Mouse (Mus musculus) kidney, adult 2 months (tissue): Measurements from ENCODE around the gene Chrm5. TPM values are rescaled to one million over a fixed set of nuclear protein-coding genes. Genes with fewer than 3 reads are reported as not detected.

ENCODE experiments used
- DNase-seq: peaks from one replicate; pipeline ENCODE4 v3.0.0; 2021
- H3K27ac ChIP-seq: fragments of 200-500 bp; 2 replicates; pipeline ENCODE4 v1.5.1; 2012; ENCODE audit warnings: low read depth, low read length, control low read depth, inconsistent platforms; ENCODE audit not compliant: insufficient read depth
- H3K27me3 ChIP-seq: fragments of 200-500 bp; replicated peaks from 2 replicates; pipeline ENCODE4 v1.6.1; 2012; ENCODE audit warnings: mild to moderate bottlenecking, moderate library complexity, low read length, inconsistent platforms; ENCODE audit not compliant: control insufficient read depth, insufficient read depth
- H3K36me3 ChIP-seq: fragments of 200-500 bp; 2 replicates; pipeline ENCODE4 v1.6.1; 2012; ENCODE audit warnings: mild to moderate bottlenecking, moderate library complexity, low read length, inconsistent platforms; ENCODE audit not compliant: control insufficient read depth, insufficient read depth
- H3K4me1 ChIP-seq: fragments of 200-500 bp; 2 replicates; pipeline ENCODE4 v1.6.1; 2011; ENCODE audit warnings: low read length; ENCODE audit not compliant: control insufficient read depth, insufficient read depth
- H3K4me3 ChIP-seq: fragments of 200-500 bp; 2 replicates; pipeline ENCODE4 v1.5.1; 2011; ENCODE audit warnings: mild to moderate bottlenecking, low read depth, low read length, control low read depth; ENCODE audit not compliant: insufficient read depth
- CTCF ChIP-seq: fragments of 200-500 bp; conservative IDR thresholded peaks from 2 replicates; pipeline ENCODE4 v1.5.1; 2011; ENCODE audit warnings: low read depth, mild to moderate bottlenecking, control low read depth, low read length, moderate library complexity, mixed read lengths; ENCODE audit not compliant: insufficient read depth, insufficient read length
- POLR2A ChIP-seq: fragments of 200-500 bp; IDR thresholded peaks from one replicate; pipeline ENCODE4 v1.6.1; 2011; ENCODE audit warnings: low read depth, low read length, control low read depth
- WGBS: fragments of 180-500 bp; shearing (Covaris S2); methylation state at CpG from one replicate; pipeline ENCODE4 v1.1.7; 2018; 5-methylcytosine and 5-hydroxymethylcytosine counted together
- polyA plus RNA-seq: library from polyadenylated mRNA; depleted of rRNA; stranded (reverse); fragments of >200 nt; gene quantifications from 2 replicates; pipeline ENCODE4 v1.2.3, GENCODE M21; 2012

Chrm5 gene
- polyA plus RNA-seq, 1 experiment = not detected

DNA sequence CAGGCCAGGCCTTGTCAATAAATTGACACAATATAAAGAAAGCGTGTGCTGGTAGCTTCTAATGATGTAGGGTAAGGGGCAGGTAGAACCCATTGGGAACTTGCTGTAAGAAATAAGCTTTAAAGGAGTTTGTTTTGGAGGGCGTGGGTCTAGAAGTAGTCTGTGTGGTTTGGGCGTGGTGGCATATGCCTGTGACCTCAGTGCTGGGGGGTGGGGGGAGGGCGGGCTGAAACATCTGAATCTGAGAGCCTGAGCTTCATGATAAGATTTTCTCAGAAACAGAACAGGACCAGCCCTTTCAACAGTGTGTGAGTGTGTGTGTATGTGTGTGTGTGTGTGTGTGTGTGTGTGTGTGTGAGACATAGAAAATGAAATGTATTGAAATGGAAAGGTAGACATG lies 29.6 kb upstream of the Chrm5 start:
- Histone ChIP-seq H3K27me3 (no peaks in the 10 kb centered on the region), H3K27ac (no peak overlapping the region), H3K4me1 (peaks cover 4% of the 10 kb centered on the region; the same call in 1 of the 2 replicates), H3K4me3 (no peak overlapping the region), H3K36me3 (no peaks in the 10 kb centered on the region; the same call in 1 of the 2 replicates)
- TF ChIP-seq CTCF (no peak), POLR2A (no peak)
- 94% methylated on average over 4 of the region's 4 CpGs for WGBS
- DNase-seq = no peak

DNA sequence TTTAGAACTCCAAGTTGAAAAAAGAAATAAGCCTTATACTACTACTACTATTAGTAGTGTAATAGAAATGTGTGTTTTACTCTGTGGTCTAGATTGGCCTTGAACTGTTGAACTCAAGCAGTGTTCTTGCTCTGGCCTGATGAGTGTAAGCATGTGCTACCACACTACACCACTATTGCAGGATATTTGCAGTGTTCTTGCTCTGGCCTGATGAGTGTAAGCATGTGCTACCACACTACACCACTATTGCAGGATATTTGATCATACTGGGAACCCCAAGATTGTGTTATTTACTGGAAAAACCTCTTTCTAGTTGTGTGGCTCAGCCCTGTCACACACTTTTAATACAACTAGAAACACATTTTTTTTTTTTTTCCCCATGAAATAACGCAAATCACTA lies 26.9 kb upstream of the Chrm5 start:
- no peak for TF ChIP-seq CTCF
- TF ChIP-seq POLR2A = no peak
- H3K4me1 ChIP-seq = peaks cover 4% of the 10 kb centered on the region; the same call in 1 of the 2 replicates
- no peak overlapping the region for H3K4me3 ChIP-seq
- no peaks in the 10 kb centered on the region for H3K36me3 ChIP-seq
- H3K27me3 ChIP-seq = no peaks in the 10 kb centered on the region
- no peak for DNase-seq
- WGBS = 98% methylated on average over 1 of the region's 1 CpGs
- H3K27ac ChIP-seq = no peak overlapping the region

DNA sequence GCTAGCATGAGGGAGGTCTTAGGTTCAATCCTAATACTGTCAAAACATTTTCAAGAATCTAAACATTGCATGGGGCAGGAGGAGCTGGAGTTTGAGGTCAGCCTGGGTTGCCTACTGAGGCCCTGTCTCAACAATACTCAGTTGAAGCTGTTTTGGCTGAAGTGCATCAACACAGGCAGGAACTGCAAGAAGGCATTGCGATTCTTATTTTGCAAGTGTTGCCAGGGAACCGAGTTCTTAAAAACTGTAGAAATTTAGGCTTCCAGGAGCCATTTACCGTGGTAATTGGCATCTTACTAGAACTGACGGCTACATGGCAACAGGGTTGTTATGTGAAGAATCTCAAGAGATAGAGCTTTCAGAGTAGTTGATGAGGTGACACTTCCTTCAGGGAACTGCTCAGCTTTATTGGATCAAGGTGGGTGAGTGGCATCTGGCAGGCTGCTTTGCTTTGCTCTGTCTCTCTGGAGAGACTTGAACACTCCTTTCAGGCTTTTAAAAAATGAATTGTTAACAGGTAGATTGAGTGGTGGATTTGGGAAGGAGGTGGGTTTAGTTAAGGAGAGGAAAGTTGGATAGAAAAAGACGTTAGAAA lies 26.4 kb upstream of the Chrm5 start:
- no peak for TF ChIP-seq POLR2A
- TF ChIP-seq CTCF = no peak
- Histone ChIP-seq H3K27ac (no peak overlapping the region), H3K4me3 (no peak overlapping the region), H3K36me3 (no peaks in the 10 kb centered on the region), H3K27me3 (no peaks in the 10 kb centered on the region), H3K4me1 (peaks cover 4% of the 10 kb centered on the region; the same call in 1 of the 2 replicates)
- 92% methylated on average over 5 of the region's 5 CpGs for WGBS
- no peak for DNase-seq

DNA sequence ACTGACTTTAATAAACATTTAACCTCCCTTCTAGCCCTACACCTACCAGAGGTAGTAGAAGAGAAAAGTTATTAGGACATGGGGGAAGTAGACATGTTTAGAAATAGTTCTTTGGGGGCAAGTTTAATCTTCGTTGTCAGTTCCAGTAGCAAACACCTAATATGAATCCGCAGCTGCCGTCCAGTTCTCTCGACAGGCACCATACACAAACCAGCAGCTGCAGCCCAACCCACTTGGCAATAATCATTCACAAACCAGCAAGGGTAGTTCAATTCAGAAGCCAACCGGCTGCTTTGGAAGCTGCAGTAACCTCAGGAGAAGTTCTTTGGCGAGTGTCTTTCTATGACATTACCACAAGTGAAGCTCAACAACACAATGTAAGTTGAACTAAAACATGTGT lies 23.4 kb upstream of the Chrm5 start:
- Histone ChIP-seq H3K27ac (no peak overlapping the region), H3K27me3 (no peaks in the 10 kb centered on the region), H3K4me3 (no peak overlapping the region), H3K4me1 (peaks cover 4% of the 10 kb centered on the region; the same call in 1 of the 2 replicates), H3K36me3 (no peaks in the 10 kb centered on the region)
- DNase-seq = no peak
- 94% methylated on average over 6 of the region's 6 CpGs for WGBS
- no peak for TF ChIP-seq POLR2A
- TF ChIP-seq CTCF = no peak

DNA sequence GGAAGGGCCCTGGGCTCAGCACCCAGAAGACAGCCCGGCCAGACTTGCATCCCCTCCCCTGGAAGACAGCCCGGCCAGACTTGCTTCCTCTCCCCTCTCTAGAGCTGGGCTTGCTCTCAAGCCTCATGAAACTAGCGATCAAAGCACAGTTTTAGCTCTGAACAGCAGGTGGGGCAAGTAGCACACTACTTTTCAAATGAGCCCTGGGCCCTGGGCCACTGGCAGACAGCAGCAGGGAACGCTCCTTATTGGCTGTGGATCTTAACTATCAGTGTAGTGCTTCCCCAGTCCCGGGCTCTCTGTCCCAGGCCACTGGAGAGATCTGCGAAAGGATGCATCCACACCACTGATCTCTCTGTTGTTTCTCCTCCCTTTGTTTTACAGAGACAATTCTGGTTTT lies 20.6 kb upstream of the Chrm5 start:
- peak; percentile 78 for TF ChIP-seq CTCF
- TF ChIP-seq POLR2A = no peak
- 8% methylated on average over 6 of the region's 6 CpGs for WGBS
- DNase-seq = peak; percentile 80
- Histone ChIP-seq H3K27me3 (no peaks in the 10 kb centered on the region), H3K4me3 (no peak overlapping the region), H3K27ac (no peak overlapping the region), H3K36me3 (no peaks in the 10 kb centered on the region), H3K4me1 (peaks cover 5% of the 10 kb centered on the region; the same call in 1 of the 2 replicates)

DNA sequence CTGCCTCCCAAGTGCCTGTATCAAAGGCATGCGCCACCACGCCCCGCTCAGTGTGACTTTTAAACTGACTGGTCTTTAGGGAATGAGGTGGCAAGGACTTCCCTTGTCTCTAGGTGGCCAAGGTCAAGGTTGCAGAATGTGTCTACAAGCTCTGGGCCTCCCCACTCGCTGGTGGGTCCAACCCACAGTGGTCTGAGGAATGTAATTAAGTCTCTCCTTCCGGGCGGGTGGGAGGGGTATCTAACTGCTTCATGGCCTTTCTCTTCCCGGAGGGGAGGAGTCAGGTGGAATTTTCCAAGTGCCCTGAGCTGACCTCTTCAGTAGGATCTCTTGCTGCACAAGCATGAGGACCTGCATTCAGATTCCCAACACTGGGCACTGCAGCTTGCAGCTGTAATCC lies 17.3 kb upstream of the Chrm5 start:
- H3K27ac ChIP-seq = no peak overlapping the region
- H3K36me3 ChIP-seq = no peaks in the 10 kb centered on the region
- peak; percentile 39 for DNase-seq
- WGBS = 51% methylated on average over 7 of the region's 7 CpGs
- TF ChIP-seq POLR2A = no peak
- peaks cover 10% of the 10 kb centered on the region; the same call in 1 of the 2 replicates for H3K4me1 ChIP-seq
- no peaks in the 10 kb centered on the region for H3K27me3 ChIP-seq
- H3K4me3 ChIP-seq = no peak overlapping the region

DNA sequence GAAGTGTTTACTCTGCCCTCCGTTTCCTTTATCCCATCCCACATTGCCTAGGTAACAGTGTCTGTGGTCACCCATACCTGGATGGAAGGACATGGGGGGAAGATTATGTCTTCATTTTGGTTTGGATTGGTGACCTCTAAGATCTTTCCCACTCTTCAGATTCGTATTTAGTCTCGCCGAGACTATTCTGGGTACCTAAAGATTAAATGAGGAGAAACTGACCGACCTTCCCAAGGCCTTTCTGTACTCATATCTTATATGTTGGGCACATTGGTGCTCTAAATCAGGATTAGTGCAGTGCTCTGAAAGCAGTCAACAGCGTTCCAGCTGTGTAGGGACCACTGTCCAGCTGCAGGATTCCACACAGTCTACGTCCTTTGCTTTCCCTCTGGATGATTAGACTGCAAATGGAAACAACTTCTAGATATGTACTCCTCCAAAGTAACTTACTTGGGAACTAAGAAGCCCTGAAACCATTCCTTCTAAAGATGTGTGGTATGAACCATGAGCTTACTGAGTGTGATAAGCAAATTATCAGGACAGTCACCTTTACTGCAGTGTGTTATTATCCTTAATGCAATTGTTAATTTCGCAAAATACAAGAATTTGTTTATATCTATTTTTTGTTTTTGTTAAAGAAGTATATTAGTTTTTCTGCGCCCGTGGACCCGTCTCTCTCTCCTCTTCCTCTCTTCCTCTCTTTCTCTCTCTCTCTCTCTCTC lies 13.1 kb upstream of the Chrm5 start:
- H3K27ac ChIP-seq = peak overlapping the region; percentile 96
- peak overlapping the region; percentile 92 for H3K4me3 ChIP-seq
- no peaks in the 10 kb centered on the region for H3K36me3 ChIP-seq
- no peak for TF ChIP-seq CTCF
- TF ChIP-seq POLR2A = no peak
- no peaks in the 10 kb centered on the region for H3K27me3 ChIP-seq
- 38% methylated on average over 11 of the region's 11 CpGs for WGBS
- peaks cover 10% of the 10 kb centered on the region; the same call in 1 of the 2 replicates for H3K4me1 ChIP-seq
- DNase-seq = no peak
